Mouse (Mus musculus) forelimb bud, embryonic 11.5 days (tissue): ENCODE measurements around the gene Ndufaf8.

Experiments used
- DNase-seq: peaks from one replicate; pipeline ENCODE4 v3.0.0-alpha.2; 2012; ENCODE audit warnings: low read depth, low spot score

Ndufaf8 gene

DNA sequence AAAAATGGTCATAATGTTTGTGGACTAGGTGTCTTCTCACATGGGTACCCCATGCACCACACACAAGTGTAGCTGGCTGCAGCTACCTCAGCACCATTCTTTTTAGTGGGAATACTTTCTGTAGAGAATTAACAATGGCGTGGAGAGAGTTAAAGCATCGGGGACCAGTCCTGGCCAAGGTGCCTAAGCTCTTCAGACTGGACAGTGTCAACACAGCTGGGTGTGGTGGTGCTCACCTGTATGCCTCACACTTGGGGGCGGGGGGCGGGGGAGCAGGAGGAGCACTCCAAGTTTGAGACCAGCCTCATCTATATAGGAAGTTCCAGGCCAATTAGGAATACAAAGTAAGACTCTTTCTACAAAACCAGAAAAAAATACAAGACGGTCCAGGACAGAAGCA is 35.4 kb downstream of the Ndufaf8 start:
- DNase-seq: no peak

DNA sequence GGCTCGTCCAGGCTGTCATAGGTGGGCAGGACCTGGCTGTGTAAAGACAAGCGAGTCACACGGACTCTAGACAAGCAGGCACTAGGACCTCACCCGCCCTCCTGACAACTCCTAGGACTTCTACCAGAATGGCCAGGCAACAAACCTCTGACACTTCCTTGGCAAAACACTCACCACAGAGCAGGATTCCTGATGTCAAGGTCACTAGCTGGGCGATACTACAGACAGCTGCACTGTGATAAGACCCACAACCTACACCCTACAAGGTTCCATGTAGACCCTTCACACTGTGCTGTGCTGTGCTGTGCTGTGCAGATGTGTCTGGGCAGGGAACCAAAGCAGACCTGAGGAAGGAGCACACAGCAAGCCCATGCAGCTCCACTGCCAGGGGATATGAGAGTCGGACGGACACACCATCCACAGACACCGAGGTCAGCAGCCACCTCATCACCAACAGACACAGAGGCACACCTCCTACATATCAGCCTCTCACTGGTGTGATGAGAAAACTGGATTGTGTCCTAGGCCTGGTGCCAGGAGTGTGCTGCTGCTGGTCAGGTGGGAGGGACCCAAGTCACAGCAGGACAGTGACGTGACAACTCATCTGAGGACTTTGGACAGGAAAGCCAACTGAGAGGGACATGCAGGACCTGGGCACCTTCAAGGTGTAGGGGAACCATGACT is 36.3 kb downstream of the Ndufaf8 start:
- no peak for DNase-seq

- no peak for DNase-seq
These were observed 37.5 kb downstream of the Ndufaf8 start for GRCm38 (mm10) chr11:120136195-120136594.

DNA sequence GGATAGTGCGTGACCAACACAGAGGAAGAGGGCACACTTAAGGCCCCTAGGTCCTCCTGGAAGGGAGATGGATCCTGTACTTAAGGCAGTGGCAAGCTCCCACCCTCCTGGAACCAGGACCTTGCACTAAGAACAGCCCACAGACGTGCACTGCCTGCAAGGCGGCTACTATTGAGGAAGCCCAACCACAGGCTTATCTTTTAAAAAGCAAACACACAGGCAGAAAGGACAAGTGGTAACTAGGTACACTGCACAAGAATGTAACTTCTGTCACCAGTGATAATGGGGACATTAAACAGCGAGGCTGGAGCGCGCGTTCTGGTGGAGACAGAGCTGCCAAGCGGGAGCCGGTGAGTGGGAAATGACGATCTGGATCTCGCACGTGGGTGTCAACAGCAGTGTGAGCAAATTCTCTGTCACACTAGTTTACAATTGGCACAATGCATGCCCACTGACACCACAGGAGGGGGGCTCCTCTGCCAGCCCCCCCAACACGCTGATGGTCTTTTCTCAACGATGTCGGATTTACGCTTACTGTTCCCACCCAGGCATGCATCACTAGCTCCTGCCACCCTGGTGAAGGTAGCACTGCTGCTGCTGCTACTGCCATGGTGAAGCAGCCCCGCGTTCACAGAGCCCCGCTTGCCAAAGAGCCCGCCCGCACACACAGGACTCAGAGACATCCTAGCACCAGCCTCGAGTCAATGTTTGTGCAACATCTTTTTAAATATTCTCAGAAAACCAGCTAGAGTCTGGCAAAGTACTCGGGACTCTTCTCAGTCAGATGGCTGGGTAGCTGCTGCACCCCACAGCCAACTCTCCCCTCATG is 38.3 kb downstream of the Ndufaf8 start:
- no peak for DNase-seq

GRCm38 (mm10) chr11:120137625-120138004 is 38.9 kb downstream of the Ndufaf8 start:
- no peak for DNase-seq

DNA sequence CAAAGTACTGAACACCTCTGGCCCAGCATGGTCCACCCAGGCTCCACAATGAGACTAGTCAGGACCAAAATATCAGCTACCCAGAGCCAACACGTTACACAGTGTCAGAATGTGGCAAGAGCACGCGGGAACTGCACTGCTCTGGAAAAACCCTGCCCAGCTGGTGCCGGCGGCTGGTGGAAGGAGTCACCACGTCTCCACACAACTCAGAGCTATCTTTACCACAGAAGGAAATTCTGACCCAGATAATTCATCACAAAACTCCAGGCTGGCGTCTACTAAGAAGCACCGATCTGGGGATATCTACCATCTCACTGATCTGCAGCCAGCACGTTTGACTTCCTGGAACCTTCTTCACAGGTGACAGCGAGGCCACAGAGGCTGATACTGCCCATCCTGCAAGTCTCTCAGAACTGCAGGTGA is 40.6 kb downstream of the Ndufaf8 start:
- no peak for DNase-seq

DNA sequence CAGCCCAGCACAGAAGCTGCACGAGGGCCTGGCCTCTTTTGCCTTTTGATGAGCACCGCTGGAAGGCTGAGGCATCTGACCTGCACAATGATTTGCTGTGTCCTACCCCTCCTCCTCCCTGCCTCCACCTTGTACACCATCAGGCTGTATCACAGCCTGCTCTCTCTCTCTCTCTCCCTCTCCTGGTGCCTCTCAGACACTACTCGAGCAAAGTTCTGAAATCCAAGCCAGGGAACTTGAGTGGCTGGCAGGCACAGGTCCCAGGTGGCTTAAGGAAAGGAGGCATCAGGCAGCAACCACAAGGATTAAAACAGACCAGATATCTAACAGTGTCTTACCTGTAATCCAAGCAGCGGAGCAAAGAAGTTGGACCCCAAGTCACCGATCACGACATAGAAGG is 41.5 kb downstream of the Ndufaf8 start:
- no peak for DNase-seq

DNA sequence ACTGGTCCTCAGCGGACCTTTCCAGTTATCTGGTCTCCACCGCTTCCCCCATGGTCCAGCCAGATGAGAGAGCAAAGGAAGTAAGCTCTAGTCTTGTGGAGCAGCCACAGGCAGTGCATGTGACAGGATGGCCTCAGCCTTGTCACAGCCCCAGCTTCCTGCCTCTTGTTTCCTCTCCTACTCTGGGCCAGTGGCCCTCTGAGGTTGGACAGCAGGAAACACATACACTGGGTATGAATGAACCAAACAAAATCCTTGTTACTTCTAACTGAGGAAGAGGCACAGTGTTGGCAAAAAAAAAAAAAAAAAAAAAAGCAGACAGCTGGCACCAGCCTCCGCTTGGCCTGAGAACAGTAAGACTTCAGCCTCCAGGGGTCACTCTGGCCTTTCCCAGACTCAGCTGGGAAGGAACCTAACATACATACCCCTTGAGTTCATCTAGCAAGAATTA is 43.9 kb downstream of the Ndufaf8 start:
- no peak for DNase-seq

DNA sequence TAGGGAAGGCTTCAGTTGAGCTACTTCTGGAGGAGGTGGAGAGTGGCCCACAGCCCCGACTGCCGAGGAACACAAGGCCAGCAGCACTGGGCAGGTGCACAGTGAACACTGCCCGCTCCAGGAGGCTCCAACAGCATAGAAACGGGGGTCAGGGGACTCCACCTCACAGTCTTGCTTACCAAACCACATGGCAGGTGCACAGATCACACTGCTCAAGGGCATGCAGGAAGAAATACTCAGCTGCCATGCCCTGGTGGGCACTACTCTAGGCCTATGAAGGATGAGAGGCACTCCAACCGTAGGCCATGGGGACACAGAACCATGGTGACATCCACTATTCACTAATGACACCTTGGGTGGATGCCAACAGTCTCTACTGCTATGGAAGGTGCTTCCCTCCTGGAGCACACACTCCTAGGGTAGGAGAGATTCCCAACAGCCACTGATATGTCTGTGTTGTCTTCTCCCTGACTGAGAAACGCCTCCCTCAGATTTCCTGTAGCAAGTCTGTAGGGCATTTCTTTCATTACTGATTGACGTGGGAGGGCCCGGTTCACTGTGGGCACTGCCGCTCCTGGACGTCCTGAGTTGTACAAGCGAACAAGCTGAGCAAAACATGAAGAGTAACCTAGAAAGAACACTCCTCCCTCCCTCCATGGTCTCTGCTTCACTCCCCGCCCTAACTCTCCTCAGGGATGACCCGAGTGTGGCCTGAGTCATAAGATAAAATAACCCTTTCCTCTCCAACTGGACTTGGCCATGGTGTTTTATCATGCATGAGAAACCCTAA is 45.2 kb downstream of the Ndufaf8 start:
- DNase-seq: no peak

- no peak for DNase-seq
These were observed 49.6 kb downstream of the Ndufaf8 start for GRCm38 (mm10) chr11:120148201-120148855.

- DNase-seq: no peak
These were observed 50.9 kb downstream of the Ndufaf8 start for GRCm38 (mm10) chr11:120149510-120150200.
